Mouse (Mus musculus): ENCODE results near the gene Rnf144a.

GRCm38 (mm10) chr12:26411841-26412450, 3.1 kb downstream of the Rnf144a start:
- TF ChIP-seq POLR2A (IDR thresholded peaks at IDR 0.05; ENCODE audit: low read depth, low read length) (no peak), CTCF (IDR thresholded peaks at IDR 0.05; ENCODE audit: extremely low read depth, insufficient read length, insufficient replicate concordance, low read depth, low read length) (no peak)

All from small intestine, adult 2 months (tissue).